Mouse (Mus musculus) gastrocnemius, adult 2 months (tissue): ENCODE results near the gene Runx1. TPM values are rescaled to one million over a fixed set of nuclear protein-coding genes. Genes with fewer than 3 reads are reported as not detected.

Experiments used
- DNase-seq: peaks from one replicate; pipeline ENCODE4 v3.0.0; 2022
- H3K27ac ChIP-seq: fragments of 200-600 bp; 2 replicates; pipeline ENCODE4 v1.8.1; 2022; ENCODE audit warnings: mild to moderate bottlenecking
- H3K4me3 ChIP-seq: fragments of 200-600 bp; 2 replicates; pipeline ENCODE4 v1.8.1; 2022; ENCODE audit warnings: mild to moderate bottlenecking, moderate library complexity
- CTCF ChIP-seq: fragments of 200-600 bp; IDR thresholded peaks from 2 replicates; pipeline ENCODE4 v1.8.1; 2022; ENCODE audit warnings: antibody characterized with exemption, mild to moderate bottlenecking, moderate library complexity
- intact Hi-C: fragments of 180-260 bp; cut with DNase I; formaldehyde crosslinking; loops from one replicate; pipeline ENCODE4 v1.15.1; 2025
- total RNA-seq, 2 experiments: library from RNA; stranded (reverse); gene quantifications; 2 replicates each; pipeline ENCODE4 v1.2.3; 2021

The Runx1 gene
- total RNA-seq, 2 experiments from 2014 or later: 2.2 to 4.0 TPM

DNA sequence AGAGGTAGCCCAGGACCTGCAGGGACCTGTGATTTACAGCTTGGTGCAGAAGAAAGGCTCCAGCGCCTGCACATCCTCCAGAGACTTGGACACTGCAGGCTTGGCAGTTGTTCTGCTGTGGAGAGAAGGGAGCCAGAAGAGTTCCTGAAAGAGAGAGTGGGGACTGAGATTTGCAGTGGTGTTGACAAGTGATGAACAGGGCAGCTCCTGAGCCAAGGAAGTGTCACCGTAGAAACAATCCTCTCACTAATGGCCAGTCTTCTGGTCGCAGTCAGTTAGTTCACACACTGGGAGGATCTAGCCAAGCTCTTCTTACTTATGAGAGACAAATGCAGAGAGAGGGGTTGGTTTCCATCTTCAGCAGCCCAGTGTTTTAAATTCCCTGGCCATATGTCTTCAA, 24.5 kb upstream of the Runx1 start:
- Histone ChIP-seq H3K27ac (no peak overlapping the region), H3K4me3 (no peak overlapping the region)
- intact Hi-C loops: no loop called here
- DNase-seq: no peak
- no peak for TF ChIP-seq CTCF

DNA sequence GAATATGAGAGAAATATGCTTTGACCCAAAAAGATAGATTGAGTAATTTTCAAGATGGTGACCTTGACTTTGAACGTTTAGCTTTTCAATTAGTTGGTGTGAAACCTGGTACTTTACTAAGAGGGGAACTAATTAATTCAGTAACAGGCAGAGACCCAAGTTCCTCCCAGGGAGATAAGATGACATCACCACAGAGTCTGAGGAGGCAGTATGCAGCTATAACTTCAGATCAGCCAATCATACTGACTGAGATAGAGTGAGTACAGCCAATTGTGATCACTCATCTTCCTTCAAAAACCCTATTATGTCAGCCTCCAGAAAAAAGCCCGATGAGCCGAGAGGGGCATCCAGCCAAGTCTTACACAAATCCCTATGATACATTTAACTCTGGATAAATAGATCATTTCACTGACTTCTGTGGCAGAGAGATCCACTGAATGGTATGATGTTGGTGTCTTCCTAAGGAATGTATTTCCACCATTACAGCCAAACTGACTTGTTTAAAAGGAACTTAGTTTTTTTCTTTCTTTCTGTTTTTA, 21.9 kb upstream of the Runx1 start:
- DNase-seq: no peak
- intact Hi-C loops: no loop called here
- Histone ChIP-seq H3K27ac (no peak overlapping the region), H3K4me3 (no peak overlapping the region)
- no peak for TF ChIP-seq CTCF

DNA sequence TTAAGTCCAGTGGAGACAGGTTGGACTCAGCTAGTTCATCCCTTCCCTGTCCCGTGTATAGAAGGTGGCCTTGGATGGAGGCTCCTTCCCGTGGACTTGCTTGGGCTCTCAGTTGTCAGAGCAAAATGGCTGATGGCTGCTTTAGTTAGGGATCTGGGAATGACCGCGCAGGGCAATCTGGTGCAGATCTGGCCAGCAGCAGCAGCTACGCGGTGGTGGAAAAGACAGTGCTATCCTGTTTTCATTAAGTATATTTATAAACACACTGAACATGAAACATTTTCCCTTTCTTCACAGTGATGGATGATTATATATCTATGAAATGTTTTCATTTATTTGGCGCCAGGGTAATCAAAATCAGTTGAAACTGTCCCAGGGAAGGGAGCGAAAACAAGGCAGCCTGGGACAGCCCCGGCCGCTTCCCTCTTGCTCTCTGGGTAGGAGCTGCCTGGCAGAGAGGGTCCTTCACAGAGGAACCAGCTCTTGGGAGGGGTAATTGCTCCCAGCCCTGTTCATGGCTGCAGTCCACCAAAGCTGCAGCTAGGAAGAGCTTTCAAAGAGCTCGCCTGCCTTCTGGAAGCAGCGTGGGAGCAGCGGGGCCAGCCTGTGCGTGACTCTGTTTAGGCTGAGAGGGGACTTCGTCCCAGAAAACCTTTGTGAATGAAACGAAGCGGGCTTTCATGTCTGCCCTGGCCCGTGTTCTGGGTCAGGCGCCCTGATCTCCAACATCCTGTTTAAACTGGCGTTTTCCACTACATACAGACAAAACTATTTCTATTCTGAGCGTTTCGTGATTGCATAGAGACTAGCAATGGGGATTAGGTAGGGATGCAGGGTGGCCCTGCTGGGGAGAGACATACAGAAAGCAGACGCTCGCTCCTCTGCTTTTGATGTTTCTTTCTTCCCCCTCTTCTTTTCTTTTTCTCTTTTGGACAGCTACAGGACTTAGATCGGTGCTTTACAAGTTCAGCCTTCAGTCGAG, 19.6 kb upstream of the Runx1 start:
- Histone ChIP-seq H3K4me3 (peak overlapping the region; percentile 23; the same call in 1 of the 2 replicates), H3K27ac (no peak overlapping the region)
- intact Hi-C loops: no loop called here
- TF ChIP-seq CTCF: no peak
- DNase-seq: peak; percentile 28

DNA sequence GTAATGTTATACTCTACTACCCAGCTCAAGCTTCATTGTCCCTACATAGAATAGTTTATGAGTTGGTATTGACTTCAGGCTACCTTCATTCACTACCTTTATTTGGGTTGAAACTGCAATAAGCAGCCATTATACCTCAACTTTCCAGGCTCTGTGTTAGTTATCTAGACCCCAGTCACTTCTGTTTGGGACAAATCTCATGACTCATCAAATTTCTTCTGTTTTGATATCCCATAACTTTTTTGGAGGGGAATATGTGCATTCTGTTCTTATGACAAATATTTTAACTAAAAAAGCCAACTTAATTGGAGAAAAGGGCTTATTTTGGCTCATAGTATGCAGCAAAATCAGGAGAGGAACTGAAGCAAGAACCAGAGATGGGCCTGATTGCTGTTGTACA, 12.8 kb upstream of the Runx1 start:
- DNase-seq: no peak
- no peak overlapping the region for H3K27ac ChIP-seq
- TF ChIP-seq CTCF: no peak
- H3K4me3 ChIP-seq: no peak overlapping the region
- intact Hi-C loops: no loop called here

DNA sequence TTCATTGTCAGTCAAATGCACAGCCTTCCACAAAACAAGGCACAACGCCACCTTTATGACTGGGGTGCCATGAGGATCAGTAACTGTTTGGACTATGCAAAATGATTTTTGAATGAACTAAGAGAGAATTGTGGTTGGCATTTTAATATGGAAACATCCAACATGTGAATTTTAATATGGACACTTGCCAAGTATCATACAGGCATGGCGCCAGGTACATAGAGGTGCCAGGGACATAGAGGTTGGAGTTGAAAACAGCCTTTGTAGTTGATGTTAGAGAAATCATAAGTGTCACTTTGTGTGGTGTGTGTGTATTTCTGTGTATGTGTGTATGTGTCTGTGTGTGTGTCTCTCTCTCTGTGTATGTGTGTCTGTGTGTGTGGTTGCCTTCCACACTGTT, 5.4 kb upstream of the Runx1 start:
- Histone ChIP-seq H3K27ac (no peak overlapping the region), H3K4me3 (no peak overlapping the region)
- intact Hi-C loops: no loop called here
- TF ChIP-seq CTCF: no peak
- no peak for DNase-seq

DNA sequence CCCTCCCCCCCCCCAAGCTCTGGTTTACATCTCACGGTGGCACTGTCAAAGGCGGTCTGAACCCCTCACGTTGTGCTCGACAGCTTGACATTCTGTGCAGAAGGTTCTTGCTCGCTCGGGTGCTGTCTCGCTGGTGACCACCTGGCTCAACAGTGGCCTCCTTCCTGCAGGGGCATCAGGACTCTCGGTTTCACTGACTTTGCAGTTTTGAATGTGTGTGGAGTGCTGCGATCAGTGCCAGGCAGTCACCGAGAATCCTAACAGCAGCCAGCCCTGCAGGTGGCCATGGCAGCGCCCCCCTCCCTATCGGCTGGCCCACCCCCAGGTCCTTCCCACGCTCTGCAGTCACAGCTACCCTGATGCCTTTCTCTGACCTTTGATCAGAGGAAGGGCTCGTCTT, 4.5 kb upstream of the Runx1 start:
- no peak for DNase-seq
- Histone ChIP-seq H3K27ac (no peak overlapping the region), H3K4me3 (no peak overlapping the region)
- intact Hi-C loops: no loop called here
- no peak for TF ChIP-seq CTCF

DNA sequence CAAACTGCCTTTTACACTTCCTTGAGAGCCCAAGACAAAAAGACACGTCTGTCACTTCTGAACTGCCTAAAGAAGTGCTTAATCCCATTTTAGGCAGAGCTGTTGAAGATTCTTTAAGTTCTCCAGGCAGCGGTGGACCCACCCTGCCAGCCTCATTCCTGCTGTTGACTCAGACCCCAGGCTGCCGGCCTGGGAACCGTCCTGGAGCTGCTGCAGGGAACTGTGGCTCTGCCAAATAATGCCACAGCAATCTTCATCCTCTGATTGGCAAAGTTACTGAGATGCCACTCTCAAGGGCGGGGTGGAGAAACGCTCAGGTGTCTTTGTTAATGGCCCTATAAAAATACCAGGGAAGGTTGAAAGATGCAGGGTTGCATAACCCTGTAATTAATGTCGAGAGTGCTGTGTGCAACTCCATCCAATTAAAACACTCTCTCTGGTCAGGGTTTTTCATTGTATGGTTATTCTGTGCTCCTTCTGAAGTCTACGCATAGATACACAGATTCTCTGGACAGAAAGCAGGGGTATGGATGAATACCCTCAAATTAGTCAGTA, 2.4 kb upstream of the Runx1 start:
- no peak overlapping the region for H3K27ac ChIP-seq
- intact Hi-C loops: loop anchor here (10.0 kb wide), 2 partner anchors 196 to 306 kb away; no protein-coding TSS in a partner anchor
- no peak for DNase-seq
- H3K4me3 ChIP-seq: no peak overlapping the region
- TF ChIP-seq CTCF: no peak

DNA sequence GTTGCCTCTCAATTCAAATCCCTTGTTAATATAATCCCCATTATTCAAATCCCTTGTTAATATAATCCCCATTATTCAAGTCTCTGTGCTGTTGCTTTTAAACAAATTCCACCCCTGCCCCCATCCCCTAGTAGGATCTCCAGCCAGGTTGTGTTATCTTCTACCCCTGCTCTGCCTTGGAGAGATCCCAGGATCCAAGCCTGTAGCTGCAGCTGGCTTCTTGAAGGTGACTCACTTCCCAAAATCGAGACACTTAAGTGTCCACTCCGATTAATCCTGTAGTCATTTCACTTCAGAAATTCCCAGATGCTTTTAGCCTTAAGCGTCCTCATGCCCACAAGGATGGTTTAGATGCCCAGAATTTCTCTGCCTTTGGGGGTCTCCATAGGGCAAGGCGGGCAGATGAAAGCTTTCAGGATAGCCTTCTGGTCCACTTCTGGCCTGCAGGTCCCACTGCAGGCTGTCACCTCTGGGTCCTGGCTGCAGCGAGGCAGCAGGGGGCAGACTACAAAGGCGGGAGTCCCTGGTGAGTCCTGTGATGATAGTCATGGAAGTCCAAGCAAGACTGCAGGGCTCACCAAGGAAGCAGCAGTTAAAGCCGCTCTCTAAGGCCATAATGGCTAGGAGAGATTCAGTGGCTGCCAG, 1.8 kb upstream of the Runx1 start:
- Histone ChIP-seq H3K4me3 (no peak overlapping the region), H3K27ac (no peak overlapping the region)
- intact Hi-C loops: loop anchor here (10.0 kb wide), 2 partner anchors 197 to 307 kb away; no protein-coding TSS in a partner anchor
- DNase-seq: peak; percentile 49
- peak; percentile 61 for TF ChIP-seq CTCF

DNA sequence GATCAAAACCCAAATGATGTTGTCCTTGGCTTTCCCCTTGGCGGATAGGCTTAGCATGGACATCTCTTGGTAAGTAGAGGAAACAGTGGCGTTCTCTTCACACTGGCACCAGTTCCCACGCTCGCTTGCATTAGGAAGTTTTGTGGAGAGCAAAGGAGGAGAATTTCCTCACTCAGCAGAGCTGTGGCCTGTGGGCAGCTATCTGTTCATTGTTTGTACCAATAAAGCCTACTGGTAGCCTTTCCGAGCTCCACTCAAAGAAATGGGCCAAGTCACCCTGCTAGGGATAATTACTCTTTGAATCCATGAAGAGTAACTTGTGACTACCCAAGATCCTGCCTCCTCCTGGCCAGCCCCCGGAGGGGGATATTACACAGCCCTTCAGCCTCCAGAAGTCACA, 734 bp upstream of the Runx1 start:
- intact Hi-C loops: loop anchor here (10.0 kb wide), 2 partner anchors 198 to 308 kb away; no protein-coding TSS in a partner anchor
- no peak for TF ChIP-seq CTCF
- Histone ChIP-seq H3K27ac (no peak overlapping the region), H3K4me3 (no peak overlapping the region)
- no peak for DNase-seq

DNA sequence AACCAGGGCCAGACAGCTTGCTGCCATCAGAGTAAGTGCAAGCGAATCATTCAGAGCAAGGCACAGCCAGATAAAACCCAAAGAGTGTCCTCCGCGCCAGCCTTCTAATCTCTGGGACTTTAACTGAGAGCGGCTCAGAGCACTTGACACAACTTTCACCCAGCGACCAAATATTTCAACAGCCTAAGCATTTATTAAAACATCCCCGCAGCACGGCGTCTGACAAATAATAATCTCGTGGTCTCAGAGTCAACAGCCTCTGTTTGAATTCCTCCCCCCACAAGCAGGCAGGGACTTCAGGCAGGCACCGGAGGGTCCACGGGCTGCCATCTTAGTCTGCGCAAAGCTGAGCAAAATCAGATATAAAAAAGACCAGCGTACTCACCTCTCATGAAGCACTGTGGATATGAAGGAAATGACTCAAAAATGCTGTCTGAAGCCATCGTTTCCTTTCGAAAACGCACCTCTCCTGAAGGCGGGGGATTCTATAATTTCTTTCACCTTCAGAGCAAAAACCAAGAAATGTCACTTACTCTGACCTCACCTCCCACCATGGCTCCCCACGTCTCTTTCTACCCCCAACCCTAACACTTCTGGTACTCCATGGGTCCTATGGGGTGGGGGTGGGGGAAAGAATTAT, 625 bp downstream of the Runx1 start:
- intact Hi-C loops: loop anchor here (10.0 kb wide), 2 partner anchors 199 to 309 kb away; no protein-coding TSS in a partner anchor
- TF ChIP-seq CTCF: no peak
- DNase-seq: no peak
- Histone ChIP-seq H3K27ac (peak overlapping the region; percentile 20; the same call in 1 of the 2 replicates), H3K4me3 (peak overlapping the region; percentile 50)

DNA sequence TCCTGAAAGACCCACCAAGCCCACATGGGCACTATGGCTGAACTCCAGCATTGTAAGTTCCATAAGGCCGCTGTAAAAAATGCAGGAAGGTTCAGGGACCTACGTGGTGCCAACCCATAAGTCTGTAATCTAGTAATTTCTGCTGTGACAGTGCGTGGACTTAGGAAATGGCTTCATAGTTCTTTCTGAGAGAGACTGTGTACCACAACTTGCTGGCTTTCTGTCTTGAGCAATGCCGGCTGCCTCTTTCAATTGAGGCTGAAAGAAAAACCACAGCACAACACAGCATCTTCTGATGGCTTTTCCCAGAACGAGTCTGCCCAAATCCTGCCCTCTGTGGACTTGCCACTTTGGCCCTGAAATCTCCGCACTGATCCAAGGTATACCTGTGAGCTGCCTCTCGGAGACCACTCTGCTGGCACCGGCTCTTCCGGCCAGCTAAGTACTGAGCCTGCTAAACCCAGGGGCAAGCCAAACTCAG, 1.2 kb downstream of the Runx1 start:
- peak overlapping the region; percentile 20; the same call in 1 of the 2 replicates for H3K27ac ChIP-seq
- peak overlapping the region; percentile 50 for H3K4me3 ChIP-seq
- DNase-seq: no peak
- intact Hi-C loops: loop anchor here (10.0 kb wide), 2 partner anchors 200 to 310 kb away; no protein-coding TSS in a partner anchor
- no peak for TF ChIP-seq CTCF
